Mouse (Mus musculus): ENCODE data around the gene Gm9376. TPM values are rescaled to one million over a fixed set of nuclear protein-coding genes. Genes with fewer than 3 reads are reported as not detected.

The Gm9376 gene
- polyA plus RNA-seq (2012; rRNA removed) = not detected in 2 replicates

DNA sequence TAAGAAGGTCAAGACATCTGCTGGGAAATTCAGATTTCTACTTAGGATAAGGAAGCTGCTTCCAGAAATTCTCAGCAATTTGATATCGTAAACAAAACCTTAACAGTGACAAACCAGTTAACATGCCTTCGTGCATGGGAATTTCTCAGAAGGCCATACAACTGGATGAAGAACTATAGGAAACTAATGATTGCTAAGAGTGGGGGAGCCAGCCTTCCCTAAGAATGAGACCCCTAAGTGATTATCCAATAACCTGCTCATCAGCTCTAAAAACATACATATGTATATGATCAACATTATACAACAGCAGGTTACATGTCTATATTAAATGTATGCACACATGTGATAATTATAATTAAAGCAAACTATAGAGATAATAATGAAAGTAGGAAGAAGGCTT is at the start of gene Gm9376:
TSS of gene Gm9376 (plus strand) at position 301 of the 400 bp plus-strand sequence.

DNA sequence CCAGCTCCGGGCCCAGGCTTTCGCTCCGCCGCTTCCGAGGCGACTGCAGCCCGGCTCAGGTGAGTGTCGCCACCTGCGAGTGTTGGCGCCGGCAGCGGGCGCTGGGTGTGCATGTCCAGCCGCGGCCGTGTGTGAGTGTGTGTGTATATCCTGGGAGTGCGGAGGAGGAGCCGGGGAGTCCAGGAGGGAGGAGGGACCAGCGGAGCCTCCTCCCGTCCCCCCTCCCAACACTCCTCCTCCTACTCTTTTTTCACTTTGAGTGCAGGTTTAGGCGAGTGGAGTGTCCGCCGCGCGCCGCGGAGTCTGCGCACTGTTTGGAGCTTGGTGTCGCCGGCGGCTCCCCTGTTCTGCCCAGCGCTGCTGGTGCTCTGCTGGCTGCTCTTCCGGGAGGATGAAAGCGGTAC is 29.9 kb upstream of the Gm9376 start, which contains the start of gene Sox21:
TSS of gene Sox21 (minus strand) at position 145 of the 404 bp plus-strand sequence.

Other genes with a start within 250 kb of the Gm9376 start
- gene Dct, start 214.7 kb upstream of the Gm9376 start, polyA plus RNA-seq (2012; rRNA removed) = 0.31 and 0.37 TPM in 2 replicates
- gene Tgds, start 134.2 kb upstream of the Gm9376 start, polyA plus RNA-seq (2012; rRNA removed) = 5.2 and 5.9 TPM in 2 replicates
- 38.7 and 41.3 TPM in 2 replicates for gene Gpr180, start 129.8 kb upstream of the Gm9376 start, polyA plus RNA-seq (2012; rRNA removed)
- gene Sox21, start 29.9 kb upstream of the Gm9376 start, polyA plus RNA-seq (2012; rRNA removed) = 3.3 and 3.8 TPM in 2 replicates

Data from colon, adult 2 months (tissue).